Mouse (Mus musculus): Measurements from ENCODE around the gene Rhou.

- TF ChIP-seq POLR2A (IDR thresholded peaks at IDR 0.05; ENCODE audit: borderline replicate concordance, extremely low read depth, low read depth, low read length) (no peak), CTCF (IDR thresholded peaks at IDR 0.05; ENCODE audit: insufficient read depth, low read length) (peak; percentile 41)
Observed at GRCm38 (mm10) chr8:123643330-123644051, 10.2 kb upstream of the Rhou start.

Data from lung, adult 2 months (tissue).